Mouse (Mus musculus): ENCODE results near the gene Zmym4.

- TF ChIP-seq CTCF (IDR thresholded peaks at IDR 0.05; ENCODE audit: insufficient read depth, low read length): peak; percentile 97
- no peak for TF ChIP-seq POLR2A (IDR thresholded peaks at IDR 0.05; ENCODE audit: borderline replicate concordance, extremely low read depth, low read depth, low read length)
Measured at GRCm38 (mm10) chr4:126839873-126840272, 128.1 kb downstream of the Zmym4 start.
